In the genomic region with DNA sequence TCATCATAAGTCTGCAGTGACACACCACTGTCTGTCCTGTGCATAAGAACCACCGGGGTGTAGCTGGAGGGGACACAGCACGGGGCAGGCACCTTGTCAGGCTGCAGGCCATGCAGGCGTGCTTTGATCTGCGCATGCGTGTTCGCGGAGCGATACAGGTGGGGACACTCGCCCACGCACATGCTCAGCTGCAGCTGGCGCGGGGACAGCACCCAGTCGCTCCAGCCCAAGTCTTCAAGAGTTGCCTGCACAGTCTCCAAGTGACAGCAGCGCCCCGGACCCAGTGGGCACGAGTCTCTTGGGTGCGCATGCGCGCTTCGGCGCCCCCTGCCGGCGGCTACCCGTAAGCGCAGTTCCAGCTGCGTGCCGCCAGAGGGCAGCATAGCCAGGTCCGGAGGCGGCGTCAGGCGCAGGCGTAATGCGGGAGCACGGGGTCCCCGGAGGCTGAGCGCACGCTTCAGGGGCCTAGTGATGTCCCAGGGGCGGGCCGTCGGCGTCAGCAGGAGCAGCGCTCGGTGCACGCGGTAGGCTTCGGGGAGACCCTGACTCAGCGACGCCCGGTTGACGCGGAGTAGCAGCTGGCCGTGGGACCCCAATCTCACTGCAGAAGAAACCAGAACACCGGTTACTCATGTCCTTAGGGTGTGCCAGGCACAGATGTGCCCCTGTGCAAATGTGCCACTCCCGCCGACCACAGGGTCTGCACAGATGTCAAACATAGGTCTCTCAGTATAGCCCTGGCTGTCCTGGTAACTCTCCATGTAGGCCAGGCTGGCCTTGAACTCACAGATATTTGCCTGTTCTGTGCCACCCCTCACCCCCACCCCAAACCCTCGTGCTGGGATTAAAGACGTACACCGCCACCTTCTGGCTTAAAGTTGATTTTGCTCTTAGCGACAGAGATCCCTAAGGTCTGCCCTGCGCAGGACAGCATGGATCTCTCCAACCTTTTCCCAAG, we compare ENCODE assay signal across 8 mouse cellular contexts. TPM values are rescaled to one million over a fixed set of nuclear protein-coding genes. Genes with fewer than 3 reads are reported as not detected.
DNase-seq lines count a peak whose midpoint lies in the region; ATAC-seq lines count a peak whose summit lies in the region.

No protein-coding gene starts in this region.

- H3K4me1 ChIP-seq in hindbrain, embryonic 11.5 days (replicated peaks; ENCODE audit: control insufficient read depth, insufficient read depth, low read length): no peaks in the 10 kb centered on the region; the same call in 1 of the 2 replicates

- peak; percentile 92 for ATAC-seq in hindbrain, embryonic 11.5 days (ENCODE audit: low FRiP score)

- H3K4me3 ChIP-seq in hindbrain, embryonic 11.5 days (ENCODE audit: low read depth, low read length): peak overlapping the region; percentile 39

- peak overlapping the region; percentile 45; the same call in 1 of the 2 replicates for H3K9ac ChIP-seq in hindbrain, embryonic 11.5 days (ENCODE audit: low read depth, low read length)

- H3K9me3 ChIP-seq in hindbrain, embryonic 11.5 days (ENCODE audit: control insufficient read depth, low read length): no peaks in the 10 kb centered on the region

- H3K36me3 ChIP-seq in hindbrain, embryonic 11.5 days (ENCODE audit: control insufficient read depth, insufficient read depth, low read length): no peaks in the 10 kb centered on the region

- 1% methylated on average over 60 of the region's 60 CpGs for WGBS in hindbrain, embryonic 11.5 days

- peak; percentile 96 for DNase-seq in MN1 (ENCODE audit: low spot score)
- peak; percentile 94 for DNase-seq in cerebellum, adult 9-11 months
- DNase-seq in frontal cortex, adult 2 months (ENCODE audit: extremely low spot score in 1 of 2, low spot score in 1 of 2): peak; percentile 86 to 94
- DNase-seq in hindbrain, embryonic 11.5 days (ENCODE audit: low spot score): peak; percentile 95
- DNase-seq in layer of hippocampus, postnatal 14 days (ENCODE audit: low spot score in 2 of 2): peak; percentile 84 to 94
- peak; percentile 89 for DNase-seq in lung, postnatal 10 days
- peak; percentile 91 for DNase-seq in ovary, postnatal 14 days (ENCODE audit: low spot score)
- peak; percentile 88 to 89 for DNase-seq in thymus, postnatal 10 days (ENCODE audit: low spot score in 2 of 2)

- H3K27ac ChIP-seq in hindbrain, embryonic 11.5 days (ENCODE audit: low read depth, low read length): 0 out of 2 replicates have a peak overlapping the region, but pooled peaks have one; percentile 2

- H3K27me3 ChIP-seq in hindbrain, embryonic 11.5 days (ENCODE audit: control insufficient read depth, insufficient read depth, low read length): peaks cover 5% of the 10 kb centered on the region

- H3K4me2 ChIP-seq in hindbrain, embryonic 11.5 days (replicated peaks; ENCODE audit: low read depth, low read length): peak overlapping the region; percentile 58

RNA-seq across cellular contexts. Expression of a gene that starts 2.4 kb away (rescaled TPM):
- polyA plus RNA-seq in frontal cortex, adult 2 months (2012; rRNA removed): 0.15 and 0.20 TPM in 2 replicates
- not detected in 2 replicates for polyA plus RNA-seq in hindbrain, embryonic 11.5 days (2014; fragmentation: Nextera tagmentation; extraction: Ambion mirVana)
- total RNA-seq in layer of hippocampus, postnatal 14 days (2021): not detected

RNA-seq across cellular contexts. Expression of a gene that starts 13.9 kb away (rescaled TPM):
- polyA plus RNA-seq in frontal cortex, adult 2 months (2012; rRNA removed): 0.78 and 0.86 TPM in 2 replicates
- polyA plus RNA-seq in hindbrain, embryonic 11.5 days (2014; fragmentation: Nextera tagmentation; extraction: Ambion mirVana): 0.85 and 0.97 TPM in 2 replicates
- 1 to 10 TPM; 1.1 to 1.4 TPM for total RNA-seq in layer of hippocampus, postnatal 14 days (2021)

RNA-seq across cellular contexts. Expression of a gene that starts 21.2 kb away (rescaled TPM):
- polyA plus RNA-seq in frontal cortex, adult 2 months (2012; rRNA removed): 266 and 276 TPM in 2 replicates
- 126 and 129 TPM in 2 replicates for polyA plus RNA-seq in hindbrain, embryonic 11.5 days (2014; fragmentation: Nextera tagmentation; extraction: Ambion mirVana)
- total RNA-seq in layer of hippocampus, postnatal 14 days (2021): 100 to 1,000 TPM; 253 to 259 TPM

RNA-seq across cellular contexts. Expression of a gene that starts 30.3 kb away (rescaled TPM):
- 17.2 and 25.8 TPM in 2 replicates for polyA plus RNA-seq in frontal cortex, adult 2 months (2012; rRNA removed)
- polyA plus RNA-seq in hindbrain, embryonic 11.5 days (2014; fragmentation: Nextera tagmentation; extraction: Ambion mirVana): 170 TPM in 2 replicates
- 10 to 100 TPM; 25.9 to 30.8 TPM for total RNA-seq in layer of hippocampus, postnatal 14 days (2021)

RNA-seq across cellular contexts. Expression of a gene that starts 35.7 kb away (rescaled TPM):
- polyA plus RNA-seq in frontal cortex, adult 2 months (2012; rRNA removed): 69.0 and 81.9 TPM in 2 replicates
- 57.9 and 65.1 TPM in 2 replicates for polyA plus RNA-seq in hindbrain, embryonic 11.5 days (2014; fragmentation: Nextera tagmentation; extraction: Ambion mirVana)
- total RNA-seq in layer of hippocampus, postnatal 14 days (2021): 10 to 100 TPM; 38.8 to 46.1 TPM

Comparison
In these comparisons a context has a peak if more than half of its experiments do, and no peak if none do; other contexts are left out.
1. Peak in every context shown above with its lines: DNase-seq, ATAC-seq, H3K4me3 ChIP-seq and H3K27ac ChIP-seq.